Mouse (Mus musculus) lung, postnatal 10 days (tissue): Measurements from ENCODE around the gene Ctu1.
"Not testable (repeated sequence)": the region's sequence is repeated elsewhere in the genome, so short reads cannot be mapped to it uniquely, and the experiment has no call there.

Experiments
- DNase-seq: peaks from one replicate; pipeline ENCODE4 v3.0.0; 2021

Gene Ctu1

GRCm38 (mm10) chr7:43671809-43672580 is at the start of gene Ctu1:
TSS of gene Ctu1 (plus strand) at chr7:43672016.
- DNase-seq = peak; percentile 95

- DNase-seq = no peak
These were observed 48.9 kb upstream of the Ctu1 start for GRCm38 (mm10) chr7:43622927-43623326.

- DNase-seq = no peak
These were observed 48.0 kb upstream of the Ctu1 start for GRCm38 (mm10) chr7:43623819-43624218.

- DNase-seq = no peak
These were observed 46.8 kb upstream of the Ctu1 start for GRCm38 (mm10) chr7:43625065-43625464.

GRCm38 (mm10) chr7:43625794-43626422 is 45.9 kb upstream of the Ctu1 start:
- no peak for DNase-seq

GRCm38 (mm10) chr7:43633940-43634339 is 37.9 kb upstream of the Ctu1 start:
- no peak for DNase-seq

- no peak for DNase-seq
These were observed 37.3 kb upstream of the Ctu1 start, which contains the start of gene Ceacam18 for GRCm38 (mm10) chr7:43634500-43634899. TSS of gene Ceacam18 (plus strand) at chr7:43634707.

GRCm38 (mm10) chr7:43636194-43636593 is 35.6 kb upstream of the Ctu1 start:
- no peak for DNase-seq

- no peak for DNase-seq
These were observed 34.7 kb upstream of the Ctu1 start for GRCm38 (mm10) chr7:43637118-43637517.

- peak; percentile 16 for DNase-seq
These were observed 29.2 kb upstream of the Ctu1 start for GRCm38 (mm10) chr7:43642587-43642986.

- DNase-seq = no peak
These were observed 28.7 kb upstream of the Ctu1 start for GRCm38 (mm10) chr7:43643046-43643652.

GRCm38 (mm10) chr7:43652683-43653082 is 19.1 kb upstream of the Ctu1 start:
- DNase-seq = no peak

- no peak for DNase-seq
These were observed 17.3 kb upstream of the Ctu1 start for GRCm38 (mm10) chr7:43654519-43654918.

- no peak for DNase-seq
These were observed 15.6 kb upstream of the Ctu1 start for GRCm38 (mm10) chr7:43656232-43656631.

- DNase-seq = no peak
These were observed 11.8 kb upstream of the Ctu1 start, which contains the start of gene Siglece for GRCm38 (mm10) chr7:43660002-43660401. TSS of gene Siglece (minus strand) at chr7:43660161.

GRCm38 (mm10) chr7:43662804-43663203 is 9.0 kb upstream of the Ctu1 start:
- no peak for DNase-seq

GRCm38 (mm10) chr7:43667221-43667620 is 4.6 kb upstream of the Ctu1 start:
- not testable (repeated sequence) for DNase-seq

- peak; percentile 18 for DNase-seq
These were observed 3.2 kb upstream of the Ctu1 start for GRCm38 (mm10) chr7:43668582-43668981.

GRCm38 (mm10) chr7:43671064-43671808 is 580 bp upstream of the Ctu1 start:
- no peak for DNase-seq

- peak; percentile 27 for DNase-seq
These were observed 905 bp downstream of the Ctu1 start for GRCm38 (mm10) chr7:43672581-43673260.

GRCm38 (mm10) chr7:43675091-43675490 is 3.3 kb downstream of the Ctu1 start:
- DNase-seq = no peak

GRCm38 (mm10) chr7:43678517-43678916 is 6.7 kb downstream of the Ctu1 start:
- DNase-seq = peak; percentile 64
